Mouse (Mus musculus) embryonic facial prominence, embryonic 15.5 days (tissue): ENCODE results near the gene Itga10. TPM values are rescaled to one million over a fixed set of nuclear protein-coding genes. Genes with fewer than 3 reads are reported as not detected.
A peak's percentile ranks its signal among the peaks of the same experiment; 100 is the strongest.
"Not testable (repeated sequence)": the region's sequence is repeated elsewhere in the genome, so short reads cannot be mapped to it uniquely, and the experiment has no call there.

ENCODE experiments used
- ATAC-seq: fragments of 200-750 bp; cut with Nextera tagmentation; 2 replicates; pipeline ENCODE4 v1.8.0; 2017; ENCODE audit warnings: low read depth, moderate TSS enrichment; ENCODE audit not compliant: insufficient number of reproducible peaks, low FRiP score, low TSS enrichment
- H3K27ac ChIP-seq: fragments of 300-500 bp; sonication (generic); replicated peaks from 2 replicates; pipeline ENCODE4 v1.5.1; 2015; ENCODE audit warnings: mild to moderate bottlenecking, inconsistent platforms
- H3K27me3 ChIP-seq: fragments of 300-500 bp; sonication (generic); 2 replicates; pipeline ENCODE4 v1.6.1; 2015; ENCODE audit warnings: inconsistent platforms
- H3K36me3 ChIP-seq: fragments of 300-500 bp; sonication (generic); 2 replicates; pipeline ENCODE4 v1.6.1; 2015; ENCODE audit warnings: mild to moderate bottlenecking, inconsistent platforms
- H3K4me1 ChIP-seq: fragments of 300-500 bp; sonication (generic); 2 replicates; pipeline ENCODE4 v1.6.1; 2015; ENCODE audit warnings: inconsistent platforms
- H3K4me2 ChIP-seq: fragments of 300-500 bp; sonication (generic); replicated peaks from 2 replicates; pipeline ENCODE4 v1.6.1; 2015; ENCODE audit warnings: mild to moderate bottlenecking, inconsistent platforms
- H3K4me3 ChIP-seq: fragments of 300-500 bp; sonication (generic); replicated peaks from 2 replicates; pipeline ENCODE4 v1.5.1; 2015; ENCODE audit warnings: mild to moderate bottlenecking, inconsistent platforms
- H3K9ac ChIP-seq: fragments of 300-500 bp; sonication (generic); 2 replicates; pipeline ENCODE4 v1.6.1; 2015; ENCODE audit warnings: inconsistent platforms
- H3K9me3 ChIP-seq: fragments of 300-500 bp; sonication (generic); replicated peaks from 2 replicates; pipeline ENCODE4 v1.6.1; 2016; ENCODE audit warnings: inconsistent platforms
- WGBS: fragments of 180-500 bp; shearing (Covaris S2); methylation state at CpG from one replicate; pipeline ENCODE4 v1.1.7; 2015; 5-methylcytosine and 5-hydroxymethylcytosine counted together
- polyA plus RNA-seq: library from polyadenylated mRNA; unstranded; fragments of >200 nt; fragmentation: Nextera tagmentation; extraction: Ambion mirVana; gene quantifications from 2 replicates; pipeline ENCODE4 v1.2.1, GENCODE M21; 2015

Itga10 gene
- polyA plus RNA-seq, 1 experiment from 2014 or later: 6.3 TPM

- Histone ChIP-seq H3K9me3 (no peaks in the 10 kb centered on the region), H3K27ac (peak within 1 kb of the TSS; percentile 90), H3K4me2 (peak within 1 kb of the TSS; percentile 60), H3K4me3 (peak within 1 kb of the TSS; percentile 95), H3K36me3 (peaks cover 58% of the 10 kb centered on the region), H3K9ac (peak within 1 kb of the TSS; percentile 97), H3K4me1 (peaks cover 26% of the 10 kb centered on the region), H3K27me3 (no peaks in the 10 kb centered on the region)
- WGBS: 2% methylated on average over 58 of the region's 60 CpGs
- peak; percentile 92 for ATAC-seq
These were observed 10.2 kb upstream of the Itga10 start, which contains the start of the genes Pex11b and Gm42957 for GRCm38 (mm10) chr3:96634928-96635879. Gene Pex11b (plus strand): TSS chr3:96635376. Gene Gm42957 (plus strand): TSS chr3:96635474.

GRCm38 (mm10) chr3:96635906-96636305 lies 9.5 kb upstream of the Itga10 start:
- ATAC-seq: no peak
- peaks cover 60% of the 10 kb centered on the region for H3K36me3 ChIP-seq
- WGBS: 11% methylated on average over 15 of the region's 15 CpGs
- H3K27ac ChIP-seq: peak overlapping the region; percentile 90
- H3K9me3 ChIP-seq: no peaks in the 10 kb centered on the region
- H3K27me3 ChIP-seq: no peaks in the 10 kb centered on the region
- H3K4me2 ChIP-seq: peak overlapping the region; percentile 60
- H3K9ac ChIP-seq: peak overlapping the region; percentile 97
- H3K4me3 ChIP-seq: peak overlapping the region; percentile 95
- H3K4me1 ChIP-seq: peaks cover 20% of the 10 kb centered on the region

GRCm38 (mm10) chr3:96636448-96636847 lies 8.9 kb upstream of the Itga10 start:
- Histone ChIP-seq H3K4me3 (peak overlapping the region; percentile 95), H3K4me2 (peak overlapping the region; percentile 60), H3K9me3 (no peaks in the 10 kb centered on the region), H3K4me1 (peaks cover 16% of the 10 kb centered on the region), H3K27ac (peak overlapping the region; percentile 90; the same call in 1 of the 2 replicates), H3K36me3 (peaks cover 57% of the 10 kb centered on the region), H3K27me3 (no peaks in the 10 kb centered on the region), H3K9ac (peak overlapping the region; percentile 97; the same call in 1 of the 2 replicates)
- 62% methylated on average over 11 of the region's 11 CpGs for WGBS
- ATAC-seq: no peak

- no peaks in the 10 kb centered on the region for H3K27me3 ChIP-seq
- no peak overlapping the region for H3K4me3 ChIP-seq
- no peak overlapping the region for H3K4me2 ChIP-seq
- no peaks in the 10 kb centered on the region for H3K9me3 ChIP-seq
- no peak overlapping the region for H3K9ac ChIP-seq
- 93% methylated on average over 1 of the region's 1 CpGs for WGBS
- ATAC-seq: no peak
- H3K4me1 ChIP-seq: peaks cover 16% of the 10 kb centered on the region
- no peak overlapping the region for H3K27ac ChIP-seq
- peaks cover 48% of the 10 kb centered on the region for H3K36me3 ChIP-seq
These were observed 6.2 kb upstream of the Itga10 start for GRCm38 (mm10) chr3:96639219-96639618.

GRCm38 (mm10) chr3:96647365-96647764 lies 2.0 kb downstream of the Itga10 start:
- ATAC-seq: no peak
- WGBS: 82% methylated on average over 3 of the region's 3 CpGs

GRCm38 (mm10) chr3:96660901-96661300 lies 15.5 kb downstream of the Itga10 start:
- H3K36me3 ChIP-seq: peaks cover 7% of the 10 kb centered on the region; the same call in 1 of the 2 replicates
- no peak overlapping the region for H3K9ac ChIP-seq
- no peak overlapping the region for H3K27ac ChIP-seq
- peaks cover 21% of the 10 kb centered on the region for H3K4me1 ChIP-seq
- 84% methylated on average over 2 of the region's 2 CpGs for WGBS
- no peaks in the 10 kb centered on the region for H3K27me3 ChIP-seq
- no peaks in the 10 kb centered on the region for H3K9me3 ChIP-seq
- ATAC-seq: no peak
- no peak overlapping the region for H3K4me2 ChIP-seq
- H3K4me3 ChIP-seq: no peak overlapping the region

More at GRCm38 (mm10) chr3:96647365-96647764, 2.0 kb downstream of the Itga10 start:
- Histone ChIP-seq H3K9ac (no peak overlapping the region), H3K4me3 (no peak overlapping the region), H3K4me1 (no peaks in the 10 kb centered on the region), H3K27me3 (no peaks in the 10 kb centered on the region), H3K9me3 (no peaks in the 10 kb centered on the region), H3K4me2 (no peak overlapping the region), H3K27ac (no peak overlapping the region), H3K36me3 (peaks cover 18% of the 10 kb centered on the region)

GRCm38 (mm10) chr3:96662731-96663316 lies 17.4 kb downstream of the Itga10 start:
- ATAC-seq: no peak
- peak overlapping the region; percentile 24 for H3K4me3 ChIP-seq
- WGBS: 32% methylated on average over 8 of the region's 8 CpGs

GRCm38 (mm10) chr3:96663432-96664239 lies 18.3 kb downstream of the Itga10 start:
- Histone ChIP-seq H3K36me3 (no peaks in the 10 kb centered on the region), H3K4me1 (peaks cover 21% of the 10 kb centered on the region), H3K27me3 (no peaks in the 10 kb centered on the region), H3K27ac (peak overlapping the region; percentile 87), H3K4me2 (peak overlapping the region; percentile 47), H3K9me3 (no peaks in the 10 kb centered on the region), H3K9ac (no peak overlapping the region), H3K4me3 (peak overlapping the region; percentile 24)
- peak; percentile 92 for ATAC-seq
- 5% methylated on average over 18 of the region's 18 CpGs for WGBS

More at GRCm38 (mm10) chr3:96662731-96663316, 17.4 kb downstream of the Itga10 start:
- Histone ChIP-seq H3K9me3 (no peaks in the 10 kb centered on the region), H3K4me1 (peaks cover 21% of the 10 kb centered on the region), H3K36me3 (no peaks in the 10 kb centered on the region), H3K27me3 (no peaks in the 10 kb centered on the region), H3K9ac (no peak overlapping the region), H3K4me2 (peak overlapping the region; percentile 47), H3K27ac (peak overlapping the region; percentile 87)

- 88% methylated on average over 7 of the region's 7 CpGs for WGBS
- not testable (repeated sequence) for H3K36me3 ChIP-seq, H3K27ac ChIP-seq, H3K9ac ChIP-seq, H3K4me3 ChIP-seq, H3K27me3 ChIP-seq, H3K4me2 ChIP-seq, ATAC-seq, H3K9me3 ChIP-seq
- peaks cover 27% of the 10 kb centered on the region for H3K4me1 ChIP-seq
These were observed 20.5 kb downstream of the Itga10 start for GRCm38 (mm10) chr3:96665732-96666363.

- H3K4me3 ChIP-seq: no peak overlapping the region
- 93% methylated on average over 5 of the region's 5 CpGs for WGBS
These were observed 21.5 kb downstream of the Itga10 start for GRCm38 (mm10) chr3:96666916-96667315.

More at GRCm38 (mm10) chr3:96666916-96667315, 21.5 kb downstream of the Itga10 start:
- Histone ChIP-seq H3K4me1 (peaks cover 27% of the 10 kb centered on the region), H3K36me3 (no peaks in the 10 kb centered on the region), H3K27ac (no peak overlapping the region), H3K9me3 (no peaks in the 10 kb centered on the region), H3K4me2 (no peak overlapping the region), H3K9ac (no peak overlapping the region), H3K27me3 (no peaks in the 10 kb centered on the region)
- no peak for ATAC-seq
